Comparison of ENCODE assay signal across 8 mouse cellular contexts in the genomic region with DNA sequence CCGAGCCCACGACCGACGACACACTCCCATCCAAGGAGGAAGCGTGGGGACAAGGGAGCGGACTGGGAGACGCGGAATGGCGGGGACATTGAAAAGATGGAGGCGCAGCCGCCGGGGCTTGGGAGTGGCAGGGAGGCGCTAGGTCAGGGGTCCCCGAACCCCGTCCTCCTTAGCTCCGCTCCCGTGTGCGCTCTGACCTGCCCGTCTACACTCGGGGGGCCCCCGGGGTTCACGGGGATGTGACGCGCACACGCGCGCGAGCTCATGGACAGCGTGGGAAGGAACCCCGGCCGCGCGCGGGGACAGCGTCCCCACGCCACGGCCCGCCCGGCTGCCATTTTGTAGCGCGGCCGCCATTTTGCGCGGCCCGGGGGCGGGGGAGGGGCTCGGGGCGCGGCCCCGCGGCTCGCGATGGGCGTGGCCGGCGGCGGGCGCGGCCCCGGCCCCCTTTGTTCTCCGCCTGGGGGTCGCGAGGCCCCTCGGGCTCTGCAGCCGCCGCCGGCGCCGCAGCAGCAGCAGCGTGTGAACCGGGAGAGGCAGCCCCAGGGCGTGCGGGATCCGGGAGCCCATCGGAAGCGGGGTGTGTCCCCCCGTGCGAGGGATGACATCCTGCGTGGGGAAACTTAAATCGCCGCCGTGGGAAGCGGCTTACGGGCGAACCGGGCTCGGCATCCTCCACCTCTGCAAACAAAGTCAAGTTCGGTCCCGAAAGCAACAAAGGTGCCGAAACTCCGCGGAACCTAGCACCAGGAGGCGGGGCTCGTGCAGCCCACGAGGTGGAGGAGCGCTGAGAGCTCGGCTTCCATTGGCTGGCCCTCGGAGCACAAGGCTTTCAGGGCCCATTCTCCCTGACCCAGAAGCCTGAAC. TPM values are rescaled to one million over a fixed set of nuclear protein-coding genes. Genes with fewer than 3 reads are reported as not detected.
A peak's percentile ranks its signal among the peaks of the same experiment; 100 is the strongest.
DNase-seq lines count a peak whose midpoint lies in the region; ATAC-seq and TF ChIP-seq lines count a peak whose summit lies in the region.

No protein-coding gene starts in this region.

- peak; percentile 87 for ATAC-seq in forebrain, embryonic 12.5 days (ENCODE audit: low FRiP score)
- peak; percentile 67 for ATAC-seq in heart, postnatal 0 days (ENCODE audit: insufficient read depth, low read depth)
- ATAC-seq in liver, embryonic 16.5 days (ENCODE audit: low read depth) = peak; percentile 67
- peak; percentile 87 for ATAC-seq in neural tube, embryonic 13.5 days (ENCODE audit: low read depth)

- peak overlapping the region; percentile 98 for H3K4me2 ChIP-seq in forebrain, embryonic 12.5 days
- peak overlapping the region; percentile 67 for H3K4me2 ChIP-seq in heart, postnatal 0 days (ENCODE audit: low read depth, low read length)
- H3K4me2 ChIP-seq in liver, embryonic 16.5 days (ENCODE audit: low read depth, low read length) = peak overlapping the region; percentile 95
- peak overlapping the region; percentile 87 for H3K4me2 ChIP-seq in neural tube, embryonic 13.5 days

- peak overlapping the region; percentile 100 for H3K27ac ChIP-seq in forebrain, embryonic 12.5 days
- peak overlapping the region; percentile 100 for H3K27ac ChIP-seq in heart, postnatal 0 days (ENCODE audit: low read depth)
- peak overlapping the region; percentile 100 for H3K27ac ChIP-seq in liver, embryonic 16.5 days (ENCODE audit: low read length)
- H3K27ac ChIP-seq in neural tube, embryonic 13.5 days (replicated peaks) = peak overlapping the region; percentile 100
- peak overlapping the region; percentile 98 for H3K27ac ChIP-seq in testis, adult 2 months (ENCODE audit: control insufficient read depth, insufficient read depth, low read depth, low read length)

- WGBS in forebrain, embryonic 12.5 days = under 1% methylated on average over 69 of the region's 98 CpGs
- under 1% methylated on average over 86 of the region's 98 CpGs for WGBS in heart, postnatal 0 days
- WGBS in liver, embryonic 16.5 days (ENCODE audit: insufficient replicate concordance) = under 1% methylated on average over 78 of the region's 98 CpGs
- under 1% methylated on average over 95 of the region's 98 CpGs for WGBS in neural tube, embryonic 13.5 days

- no peak for TF ChIP-seq CTCF in heart, postnatal 0 days (IDR thresholded peaks at IDR 0.05; ENCODE audit: low read depth)
- TF ChIP-seq CTCF in testis, adult 2 months (IDR thresholded peaks at IDR 0.05; ENCODE audit: control insufficient read depth, insufficient read depth, insufficient replicate concordance, low read depth, low read length) = no peak

- TF ChIP-seq POLR2A in testis, adult 2 months (IDR thresholded peaks at IDR 0.05; ENCODE audit: control insufficient read depth, low read depth, low read length) = no peak; the same call in 1 of the 2 replicates

- TF ChIP-seq EP300 in heart, postnatal 0 days (IDR thresholded peaks at IDR 0.05; ENCODE audit: low read depth) = peak; percentile 83

- peaks cover 28% of the 10 kb centered on the region for H3K4me1 ChIP-seq in forebrain, embryonic 12.5 days
- H3K4me1 ChIP-seq in heart, postnatal 0 days (ENCODE audit: control insufficient read depth, insufficient read depth) = 0 out of 2 replicates have a peak, but pooled peaks cover 10% of the 10 kb centered on the region
- peaks cover 15% of the 10 kb centered on the region for H3K4me1 ChIP-seq in liver, embryonic 16.5 days (ENCODE audit: control insufficient read depth, low read depth, low read length)
- peaks cover 40% of the 10 kb centered on the region for H3K4me1 ChIP-seq in neural tube, embryonic 13.5 days (replicated peaks)
- peaks cover 4% of the 10 kb centered on the region for H3K4me1 ChIP-seq in testis, adult 2 months (ENCODE audit: control insufficient read depth, insufficient read depth, low read length)

- DNase-seq in CD8-positive naive resting alpha-beta T cell, adult 2 months (ENCODE audit: low read depth in 2 of 2, low spot score in 2 of 2) = peak; percentile 73
- peak; percentile 72 for DNase-seq in c-Kit-positive CD71-positive TER-119-negative erythroid progenitor cells, embryonic 14.5 days (ENCODE audit: low read depth)
- peak; percentile 82 for DNase-seq in heart, postnatal 0 days (ENCODE audit: low spot score)
- DNase-seq in kidney, postnatal 4 days = peak; percentile 88 to 93

- H3K9me3 ChIP-seq in forebrain, embryonic 12.5 days = no peaks in the 10 kb centered on the region
- H3K9me3 ChIP-seq in heart, postnatal 0 days (replicated peaks; ENCODE audit: control insufficient read depth, low read length) = no peaks in the 10 kb centered on the region
- H3K9me3 ChIP-seq in liver, embryonic 16.5 days (replicated peaks; ENCODE audit: control insufficient read depth, low read length) = no peaks in the 10 kb centered on the region
- no peaks in the 10 kb centered on the region for H3K9me3 ChIP-seq in neural tube, embryonic 13.5 days

- H3K4me3 ChIP-seq in forebrain, embryonic 12.5 days (replicated peaks) = peak overlapping the region; percentile 75
- peak overlapping the region; percentile 80 for H3K4me3 ChIP-seq in heart, postnatal 0 days (ENCODE audit: low read depth, low read length)
- H3K4me3 ChIP-seq in liver, embryonic 16.5 days (ENCODE audit: low read depth, low read length) = peak overlapping the region; percentile 95
- peak overlapping the region; percentile 72 for H3K4me3 ChIP-seq in neural tube, embryonic 13.5 days
- peak overlapping the region; percentile 97 for H3K4me3 ChIP-seq in testis, adult 2 months (ENCODE audit: control insufficient read depth, low read depth, low read length)

- peak overlapping the region; percentile 83 for H3K9ac ChIP-seq in forebrain, embryonic 12.5 days
- H3K9ac ChIP-seq in heart, postnatal 0 days (replicated peaks; ENCODE audit: low read depth, low read length) = peak overlapping the region; percentile 99
- peak overlapping the region; percentile 97 for H3K9ac ChIP-seq in liver, embryonic 16.5 days (ENCODE audit: low read depth, low read length)
- peak overlapping the region; percentile 97 for H3K9ac ChIP-seq in neural tube, embryonic 13.5 days

- no peaks in the 10 kb centered on the region for H3K36me3 ChIP-seq in forebrain, embryonic 12.5 days (replicated peaks)
- H3K36me3 ChIP-seq in heart, postnatal 0 days (replicated peaks; ENCODE audit: control insufficient read depth, insufficient read depth, low read length) = no peaks in the 10 kb centered on the region
- no peaks in the 10 kb centered on the region for H3K36me3 ChIP-seq in liver, embryonic 16.5 days (ENCODE audit: control insufficient read depth, insufficient read depth)
- H3K36me3 ChIP-seq in neural tube, embryonic 13.5 days = no peaks in the 10 kb centered on the region
- H3K36me3 ChIP-seq in testis, adult 2 months (ENCODE audit: control insufficient read depth, insufficient read depth, low read length) = no peaks in the 10 kb centered on the region

- H3K27me3 ChIP-seq in forebrain, embryonic 12.5 days = no peaks in the 10 kb centered on the region
- H3K27me3 ChIP-seq in heart, postnatal 0 days (ENCODE audit: control insufficient read depth, insufficient read depth, low read length) = no peaks in the 10 kb centered on the region
- H3K27me3 ChIP-seq in liver, embryonic 16.5 days (ENCODE audit: control insufficient read depth, insufficient read depth, low read depth, low read length) = no peaks in the 10 kb centered on the region
- no peaks in the 10 kb centered on the region for H3K27me3 ChIP-seq in neural tube, embryonic 13.5 days
- H3K27me3 ChIP-seq in testis, adult 2 months (ENCODE audit: control insufficient read depth, insufficient read depth, low read length) = no peaks in the 10 kb centered on the region

RNA-seq across cellular contexts. Expression of a gene that starts 8.2 kb away (rescaled TPM):
- 20.3 and 20.9 TPM in 2 replicates for polyA plus RNA-seq in forebrain, embryonic 12.5 days (2016; fragmentation: Nextera tagmentation; extraction: Ambion mirVana)
- 2.3 and 5.9 TPM in 2 replicates for total RNA-seq in heart, postnatal 0 days (2014; rRNA removed; ENCODE audit: low replicate concordance)
- 4.3 and 4.9 TPM in 2 replicates for polyA plus RNA-seq in heart, postnatal 0 days (2015; fragmentation: Nextera tagmentation; extraction: Ambion mirVana)
- polyA plus RNA-seq in liver, embryonic 16.5 days (2015; fragmentation: Nextera tagmentation; extraction: Ambion mirVana) = 2.9 and 3.3 TPM in 2 replicates
- polyA plus RNA-seq in neural tube, embryonic 13.5 days (2015; fragmentation: Nextera tagmentation; extraction: Ambion mirVana) = 13.8 and 19.5 TPM in 2 replicates
- polyA plus RNA-seq in testis, adult 2 months (2012; rRNA removed) = 16.9 and 20.1 TPM in 2 replicates

RNA-seq across cellular contexts. Expression of a gene that starts 59.3 kb away (rescaled TPM):
- 17.3 and 19.8 TPM in 2 replicates for polyA plus RNA-seq in forebrain, embryonic 12.5 days (2016; fragmentation: Nextera tagmentation; extraction: Ambion mirVana)
- total RNA-seq in heart, postnatal 0 days (2014; rRNA removed; ENCODE audit: low replicate concordance) = 48.3 and 61.5 TPM in 2 replicates
- polyA plus RNA-seq in heart, postnatal 0 days (2015; fragmentation: Nextera tagmentation; extraction: Ambion mirVana) = 47.1 and 57.5 TPM in 2 replicates
- 1.5 and 2.3 TPM in 2 replicates for polyA plus RNA-seq in liver, embryonic 16.5 days (2015; fragmentation: Nextera tagmentation; extraction: Ambion mirVana)
- polyA plus RNA-seq in neural tube, embryonic 13.5 days (2015; fragmentation: Nextera tagmentation; extraction: Ambion mirVana) = 32.1 and 36.6 TPM in 2 replicates
- 3.1 and 4.4 TPM in 2 replicates for polyA plus RNA-seq in testis, adult 2 months (2012; rRNA removed)

Comparison
In these comparisons a context has a peak if more than half of its experiments do, and no peak if none do; other contexts are left out.
1. Peak in every context shown above with its lines: DNase-seq, ATAC-seq, H3K4me3 ChIP-seq and H3K27ac ChIP-seq.